Mouse (Mus musculus): ENCODE measurements around the gene Hint1. TPM values are rescaled to one million over a fixed set of nuclear protein-coding genes. Genes with fewer than 3 reads are reported as not detected.
"Not testable (repeated sequence)": the region's sequence is repeated elsewhere in the genome, so short reads cannot be mapped to it uniquely, and the experiment has no call there.

Gene Hint1
- polyA plus RNA-seq, 1 experiment from 2014 or later = 637 TPM

DNA sequence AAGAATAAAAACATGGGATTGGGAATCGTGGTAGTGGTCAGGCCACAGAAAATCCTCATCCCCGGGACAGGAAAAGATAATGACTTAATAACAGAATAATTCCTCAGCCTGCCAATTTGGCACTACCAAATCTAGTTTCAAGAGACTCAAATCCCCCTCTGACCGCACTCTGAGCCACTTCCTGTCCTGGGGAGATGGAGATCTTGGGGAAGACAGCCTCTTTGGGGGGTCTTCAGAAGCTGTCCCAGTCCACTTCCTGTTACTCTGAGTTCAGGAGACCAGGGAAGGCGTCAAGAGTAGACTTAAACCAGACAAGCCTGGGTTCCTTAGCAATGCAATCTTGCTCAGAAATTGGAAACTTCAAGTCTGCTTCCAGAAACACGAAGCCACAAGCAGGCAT is 21.2 kb upstream of the Hint1 start:
- ATAC-seq (ENCODE audit: insufficient number of reproducible peaks, insufficient read depth, low FRiP score, low TSS enrichment) = no peak
- no peaks in the 10 kb centered on the region for H3K27me3 ChIP-seq
- H3K4me1 ChIP-seq = no peaks in the 10 kb centered on the region
- no peak overlapping the region for H3K27ac ChIP-seq
- no peaks in the 10 kb centered on the region for H3K9me3 ChIP-seq
- H3K4me2 ChIP-seq (replicated peaks) = no peak overlapping the region
- no peak overlapping the region for H3K4me3 ChIP-seq
- H3K36me3 ChIP-seq = no peaks in the 10 kb centered on the region
- WGBS = 68% methylated on average over 5 of the region's 5 CpGs
- no peak overlapping the region for H3K9ac ChIP-seq

DNA sequence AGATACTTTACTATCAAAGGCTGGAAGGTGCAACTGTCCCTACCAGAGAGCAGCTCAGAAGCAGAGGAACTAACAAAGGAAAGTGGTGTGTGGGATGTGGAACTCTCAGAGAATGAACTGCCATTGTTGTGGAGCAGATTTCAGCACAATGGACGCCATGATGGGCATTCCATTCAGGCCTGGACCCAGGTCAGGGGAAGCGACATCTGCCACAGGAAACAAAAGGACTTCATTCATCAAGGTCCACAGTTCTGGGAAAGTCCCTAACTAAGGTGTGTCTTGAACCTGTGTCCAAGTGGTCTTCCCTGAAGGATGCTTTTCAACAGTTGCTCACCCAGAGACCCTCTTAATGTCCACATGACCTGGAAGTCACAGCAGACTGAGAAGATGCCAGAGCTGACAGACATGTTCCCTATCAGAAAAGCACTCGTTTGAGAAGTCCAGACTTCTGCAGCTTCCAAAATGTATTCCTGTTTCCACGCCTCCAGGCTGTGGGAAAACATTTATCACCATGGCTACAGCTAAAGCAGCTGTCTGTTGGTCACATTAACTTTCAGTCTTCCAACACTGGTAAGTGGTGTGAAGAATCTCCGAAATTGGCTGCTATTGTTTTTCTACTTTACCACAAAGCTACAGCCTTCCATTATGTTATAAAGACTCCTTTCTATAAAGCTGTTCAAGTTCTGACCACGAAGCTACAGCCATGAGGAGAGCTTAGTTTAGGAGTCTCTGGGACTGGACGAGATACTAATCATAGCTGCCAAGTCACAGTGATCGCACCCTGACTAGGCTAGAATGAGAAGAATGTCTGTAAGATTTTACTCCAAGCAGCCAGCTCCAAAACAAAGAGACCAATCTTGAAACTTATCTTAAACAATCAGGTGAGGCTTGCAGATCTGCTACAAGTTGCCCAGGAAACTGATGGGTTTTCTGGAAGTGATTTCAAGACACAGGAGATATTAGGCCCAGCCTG is 20.4 kb upstream of the Hint1 start:
- H3K9me3 ChIP-seq = no peaks in the 10 kb centered on the region
- no peaks in the 10 kb centered on the region for H3K27me3 ChIP-seq
- H3K4me3 ChIP-seq = no peak overlapping the region
- H3K4me1 ChIP-seq = no peaks in the 10 kb centered on the region
- 60% methylated on average over 8 of the region's 8 CpGs for WGBS
- H3K4me2 ChIP-seq (replicated peaks) = no peak overlapping the region
- no peaks in the 10 kb centered on the region for H3K36me3 ChIP-seq
- no peak overlapping the region for H3K9ac ChIP-seq
- H3K27ac ChIP-seq = no peak overlapping the region
- ATAC-seq (ENCODE audit: insufficient number of reproducible peaks, insufficient read depth, low FRiP score, low TSS enrichment) = no peak

DNA sequence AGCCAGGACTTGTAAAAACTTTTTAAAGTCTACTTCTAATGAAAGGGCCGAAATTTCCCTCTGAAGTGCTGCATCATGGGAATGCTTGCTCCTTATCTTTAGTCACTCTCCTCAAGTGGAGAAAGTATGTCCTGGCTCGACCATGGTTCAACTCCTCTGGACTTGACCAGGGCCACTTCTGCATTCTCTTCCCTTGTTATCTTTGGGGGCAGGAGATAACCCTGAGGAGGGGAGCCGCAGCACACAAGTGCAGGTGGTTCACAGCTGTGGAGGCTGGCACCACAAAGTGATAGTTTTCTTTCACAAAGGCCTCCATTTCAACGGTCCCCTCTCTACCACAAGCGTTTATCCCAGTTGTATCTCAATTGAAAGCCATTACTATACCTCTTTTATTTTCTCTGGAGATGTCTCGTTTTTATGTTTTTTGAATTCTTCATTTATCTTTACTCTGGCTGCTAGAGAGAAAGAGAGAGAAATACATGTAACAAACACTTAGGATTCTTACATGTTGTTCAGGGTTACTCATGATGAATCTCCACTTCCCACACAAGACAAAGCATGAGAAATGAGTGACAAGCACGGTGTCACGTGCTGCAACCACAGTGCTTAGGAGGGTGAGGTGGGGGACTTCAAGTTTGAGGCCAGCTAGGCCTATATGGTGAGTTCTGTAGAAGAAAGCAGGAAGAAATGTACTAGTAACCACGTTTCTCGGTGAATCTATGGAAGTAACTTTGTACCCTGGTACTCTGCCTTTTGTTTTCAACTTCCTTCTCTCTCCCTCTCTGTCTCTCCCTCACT is 16.0 kb upstream of the Hint1 start:
- WGBS = 86% methylated on average over 10 of the region's 10 CpGs

DNA sequence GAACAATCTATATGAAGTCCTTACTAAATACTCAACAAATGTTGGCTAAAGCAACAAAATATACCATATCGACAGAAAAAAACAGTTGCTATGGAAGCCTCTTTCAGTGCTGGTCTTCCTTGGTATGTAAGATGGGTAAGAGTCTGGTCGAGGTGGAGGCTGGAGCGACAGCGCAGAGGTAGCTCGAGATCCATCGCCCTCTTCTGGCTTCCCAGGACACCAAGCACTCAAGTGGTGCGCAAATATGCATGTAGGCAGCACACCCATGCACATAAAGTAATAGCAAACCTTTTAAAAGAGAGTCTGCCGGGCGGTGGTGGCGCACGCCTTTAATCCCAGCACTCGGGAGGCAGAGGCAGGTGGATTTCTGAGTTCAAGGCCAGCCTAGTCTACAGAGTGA is 14.5 kb upstream of the Hint1 start:
- no peak for ATAC-seq (ENCODE audit: insufficient number of reproducible peaks, insufficient read depth, low FRiP score, low TSS enrichment)
- no peak overlapping the region for H3K9ac ChIP-seq
- H3K4me2 ChIP-seq (replicated peaks) = no peak overlapping the region
- H3K9me3 ChIP-seq = no peaks in the 10 kb centered on the region
- H3K4me3 ChIP-seq = no peak overlapping the region
- no peaks in the 10 kb centered on the region for H3K27me3 ChIP-seq
- no peaks in the 10 kb centered on the region for H3K4me1 ChIP-seq
- H3K27ac ChIP-seq = no peak overlapping the region
- H3K36me3 ChIP-seq = no peaks in the 10 kb centered on the region
- WGBS = 94% methylated on average over 12 of the region's 12 CpGs

More for the DNA sequence above, 16.0 kb upstream of the Hint1 start:
- H3K27ac ChIP-seq = no peak overlapping the region
- no peak overlapping the region for H3K4me3 ChIP-seq
- H3K27me3 ChIP-seq = no peaks in the 10 kb centered on the region
- H3K9ac ChIP-seq = no peak overlapping the region
- no peaks in the 10 kb centered on the region for H3K4me1 ChIP-seq
- no peaks in the 10 kb centered on the region for H3K9me3 ChIP-seq
- H3K36me3 ChIP-seq = no peaks in the 10 kb centered on the region
- no peak overlapping the region for H3K4me2 ChIP-seq (replicated peaks)
- ATAC-seq (ENCODE audit: insufficient number of reproducible peaks, insufficient read depth, low FRiP score, low TSS enrichment) = no peak

DNA sequence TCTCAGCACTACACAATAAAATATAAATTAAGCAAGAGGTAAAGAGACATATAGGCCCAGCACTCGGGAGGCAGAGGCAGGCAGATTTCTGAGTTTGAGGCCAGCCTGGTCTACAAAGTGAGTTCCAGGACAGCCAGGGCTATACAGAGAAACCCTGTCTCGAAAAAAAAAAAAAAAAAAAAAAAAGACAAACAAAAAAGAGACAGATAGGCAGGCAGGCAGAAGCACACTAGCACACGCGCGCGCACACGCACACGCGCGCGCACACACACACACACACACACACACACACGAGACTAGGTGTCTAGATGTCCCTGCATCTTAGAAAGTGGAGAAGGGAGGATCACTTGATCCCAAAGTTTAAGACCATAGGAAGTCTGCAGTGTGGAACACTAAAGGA is 7.3 kb upstream of the Hint1 start:
- not testable (repeated sequence) for H3K4me1 ChIP-seq; H3K9me3 ChIP-seq; H3K4me2 ChIP-seq (replicated peaks); H3K4me3 ChIP-seq; H3K27ac ChIP-seq; H3K36me3 ChIP-seq; H3K9ac ChIP-seq; ATAC-seq (ENCODE audit: insufficient number of reproducible peaks, insufficient read depth, low FRiP score, low TSS enrichment); H3K27me3 ChIP-seq
- 97% methylated on average over 11 of the region's 12 CpGs for WGBS

DNA sequence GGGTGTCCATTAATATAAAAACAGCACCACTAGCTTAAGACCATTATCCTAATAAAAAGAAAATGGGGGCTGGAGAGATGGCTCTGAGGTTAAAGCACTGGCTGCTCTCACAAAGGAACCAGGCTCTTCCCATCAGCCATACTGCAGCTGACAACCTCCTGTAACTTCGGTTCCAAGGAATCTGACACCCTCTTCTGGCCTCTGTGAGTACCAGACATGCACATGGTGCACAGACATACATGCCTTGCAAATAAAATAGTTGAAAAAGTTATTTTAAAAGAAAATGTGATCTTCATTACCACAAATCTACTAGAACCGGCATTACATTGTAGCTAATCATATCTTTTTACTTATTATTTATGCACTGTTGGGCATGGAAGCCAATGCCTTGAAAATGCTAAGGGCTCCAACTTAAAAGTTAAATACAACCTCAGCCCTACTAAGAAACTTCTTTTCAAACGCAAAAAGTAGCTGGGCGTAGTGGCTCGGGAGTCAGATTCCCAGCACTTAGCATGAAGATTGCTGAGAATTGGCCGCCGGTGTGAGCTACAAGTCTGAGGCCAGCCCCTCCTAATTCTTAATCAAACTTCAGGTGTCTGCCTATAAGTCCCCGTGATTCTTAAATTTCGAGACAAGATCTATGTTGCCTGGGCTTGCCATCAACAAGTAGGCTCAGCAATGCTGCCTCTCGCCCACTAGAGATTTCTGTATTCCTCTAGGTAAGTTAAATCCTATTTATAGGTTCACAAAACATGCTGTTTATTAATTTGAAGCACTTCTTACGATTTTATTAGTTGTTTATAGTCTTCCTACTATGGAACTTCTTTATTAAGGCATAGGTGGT is 6.6 kb upstream of the Hint1 start:
- Histone ChIP-seq H3K27me3 (no peaks in the 10 kb centered on the region), H3K9ac (peak overlapping the region; percentile 75), H3K9me3 (no peaks in the 10 kb centered on the region), H3K4me3 (peak overlapping the region; percentile 70), H3K4me1 (peaks cover 6% of the 10 kb centered on the region; the same call in 1 of the 2 replicates), H3K27ac (no peak overlapping the region), H3K36me3 (no peaks in the 10 kb centered on the region), H3K4me2 (replicated peaks) (peak overlapping the region; percentile 81)
- 22% methylated on average over 11 of the region's 11 CpGs for WGBS
- ATAC-seq (ENCODE audit: insufficient number of reproducible peaks, insufficient read depth, low FRiP score, low TSS enrichment) = no peak

DNA sequence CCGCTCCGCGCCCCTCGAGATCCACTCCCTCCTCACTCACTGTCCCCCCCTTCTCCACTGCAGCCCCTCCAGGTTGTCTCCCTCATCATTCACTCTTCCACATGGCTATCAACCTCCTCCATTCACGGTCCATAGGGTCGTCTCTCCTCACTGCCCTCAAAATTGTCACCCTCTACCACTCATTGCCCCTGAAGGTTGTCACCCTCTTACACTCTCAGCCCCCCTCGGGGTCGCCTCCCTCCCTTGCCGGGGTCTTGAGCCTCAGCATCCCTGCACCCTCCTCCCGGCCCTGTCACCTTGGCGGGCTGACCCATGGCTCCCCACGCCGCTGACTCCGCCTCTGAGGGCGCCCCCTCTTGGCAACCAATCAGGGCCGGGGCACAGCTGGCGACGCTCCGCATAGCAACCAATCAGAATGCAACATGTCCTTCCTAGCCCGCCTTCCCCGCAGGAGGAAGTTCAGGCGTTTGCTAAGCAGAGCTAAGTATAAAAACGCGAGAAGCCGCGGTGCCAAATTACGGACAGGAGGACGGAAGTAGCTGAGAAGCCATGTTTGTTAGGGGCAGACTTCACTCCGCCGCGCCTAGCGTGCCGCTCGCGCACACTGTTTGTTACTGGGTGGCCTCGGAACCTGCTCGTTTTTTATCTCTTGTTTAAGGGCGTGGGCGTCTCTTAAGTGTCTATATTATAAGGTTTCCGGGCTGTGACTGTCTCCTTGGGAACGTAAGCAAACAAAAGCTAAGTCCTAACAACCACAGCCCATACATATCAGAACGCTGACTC is 5.7 kb upstream of the Hint1 start, which contains the start of gene Lyrm7:
Lyrm7 (minus strand) TSS at position 661 of the 783 bp plus-strand sequence.
- peak; percentile 96 for ATAC-seq (ENCODE audit: insufficient number of reproducible peaks, insufficient read depth, low FRiP score, low TSS enrichment)
- Histone ChIP-seq H3K4me1 (peaks cover 6% of the 10 kb centered on the region; the same call in 1 of the 2 replicates), H3K4me2 (replicated peaks) (peak within 1 kb of the TSS; percentile 81), H3K9me3 (no peaks in the 10 kb centered on the region), H3K4me3 (peak within 1 kb of the TSS; percentile 70), H3K36me3 (no peaks in the 10 kb centered on the region), H3K9ac (peak within 1 kb of the TSS; percentile 75), H3K27ac (peak within 1 kb of the TSS; percentile 75), H3K27me3 (no peaks in the 10 kb centered on the region)
- WGBS = under 1% methylated on average over 42 of the region's 42 CpGs

DNA sequence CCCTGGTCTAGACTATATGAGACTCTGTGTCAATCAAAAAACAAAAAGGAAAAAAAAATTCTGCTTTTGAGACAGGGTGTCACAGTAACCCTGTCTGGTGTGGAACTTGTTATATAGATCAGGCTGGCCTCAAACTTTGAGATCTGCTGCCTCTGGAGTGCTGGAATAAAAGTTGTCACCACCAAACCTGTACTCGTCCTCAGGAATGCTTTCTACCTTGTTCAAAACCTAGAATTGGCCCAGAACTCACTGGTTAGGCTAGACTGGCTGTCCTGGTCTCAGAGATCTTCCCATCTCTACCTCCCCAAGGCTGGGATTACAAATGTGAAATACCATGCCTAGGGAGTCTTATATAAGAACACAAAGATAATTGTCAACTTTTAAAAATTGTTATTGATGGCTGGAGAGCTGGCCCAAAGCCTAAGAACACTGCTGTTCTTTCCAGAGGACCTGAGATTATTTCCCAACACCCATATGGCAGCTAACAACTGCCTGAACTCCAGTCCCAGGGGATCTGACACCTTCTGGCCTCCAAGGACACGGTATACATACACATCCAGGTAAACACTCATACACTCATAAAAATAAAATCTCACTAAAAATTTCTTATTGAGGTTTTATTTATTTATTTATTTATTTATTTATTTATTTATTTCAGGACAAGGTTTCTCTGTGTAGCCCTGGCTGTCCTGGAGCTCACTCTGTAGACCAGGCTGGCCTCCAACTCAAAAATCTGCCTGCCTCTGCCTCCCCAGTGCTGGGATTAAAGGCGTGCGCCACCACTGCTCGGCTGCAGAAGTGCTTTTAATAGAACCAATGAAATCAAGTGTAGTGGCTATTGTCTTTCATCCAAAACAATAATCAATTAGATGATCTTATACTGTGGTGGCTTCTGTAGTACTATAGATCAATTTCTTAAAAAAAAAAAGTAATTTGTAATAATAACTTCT is 4.4 kb upstream of the Hint1 start:
- ATAC-seq (ENCODE audit: insufficient number of reproducible peaks, insufficient read depth, low FRiP score, low TSS enrichment) = no peak
- Histone ChIP-seq H3K4me2 (replicated peaks) (peak overlapping the region; percentile 56), H3K4me1 (peaks cover 6% of the 10 kb centered on the region; the same call in 1 of the 2 replicates), H3K36me3 (no peaks in the 10 kb centered on the region), H3K9me3 (no peaks in the 10 kb centered on the region), H3K4me3 (no peak overlapping the region), H3K27me3 (no peaks in the 10 kb centered on the region), H3K27ac (no peak overlapping the region), H3K9ac (no peak overlapping the region)
- 92% methylated on average over 5 of the region's 5 CpGs for WGBS

DNA sequence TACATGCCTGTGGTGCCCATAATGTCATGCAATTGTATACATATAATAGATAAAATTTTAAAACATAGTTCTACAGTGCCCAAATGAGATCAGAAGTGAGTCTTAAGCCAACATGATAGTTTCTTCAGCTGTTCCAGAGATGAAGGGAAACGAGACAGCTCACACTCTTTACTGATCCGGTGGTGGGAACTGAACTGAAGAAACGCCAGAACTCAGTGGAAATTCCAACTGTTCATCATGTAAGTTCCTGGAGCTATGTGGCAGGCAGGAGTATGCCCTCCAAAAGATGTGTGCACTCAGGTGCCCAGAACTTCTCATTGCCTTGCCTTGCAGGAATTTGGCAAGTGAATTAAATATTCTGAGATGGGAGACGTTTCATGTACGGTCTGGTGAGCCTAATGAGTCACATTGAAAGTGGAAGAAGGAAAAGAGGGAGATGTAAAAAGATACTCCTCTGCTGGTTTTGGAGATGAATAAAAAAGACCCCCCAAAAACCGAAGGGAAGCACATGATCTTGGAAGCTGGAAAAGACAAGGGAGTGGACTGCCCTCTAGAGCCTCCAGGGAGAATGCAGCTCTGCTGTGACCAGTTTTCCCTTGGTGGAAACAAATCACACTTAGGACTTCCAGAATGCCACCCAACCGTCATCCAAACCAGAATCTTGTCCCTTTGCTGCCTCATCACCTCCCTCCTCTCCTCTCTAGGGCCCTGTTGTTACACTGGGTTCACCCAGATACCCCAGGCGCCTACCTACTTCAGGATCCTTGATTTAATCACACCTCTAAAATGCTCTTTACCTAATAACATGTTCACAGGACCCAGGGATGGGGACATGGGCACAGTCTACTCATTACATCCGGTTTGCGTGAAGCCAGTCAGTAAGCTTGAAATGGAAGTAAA is 3.3 kb upstream of the Hint1 start:
- Histone ChIP-seq H3K4me1 (peaks cover 12% of the 10 kb centered on the region), H3K27ac (no peak overlapping the region), H3K4me3 (no peak overlapping the region), H3K36me3 (no peaks in the 10 kb centered on the region), H3K9ac (no peak overlapping the region), H3K27me3 (no peaks in the 10 kb centered on the region), H3K9me3 (no peaks in the 10 kb centered on the region), H3K4me2 (replicated peaks) (no peak overlapping the region)
- no peak for ATAC-seq (ENCODE audit: insufficient number of reproducible peaks, insufficient read depth, low FRiP score, low TSS enrichment)
- WGBS = 41% methylated on average over 10 of the region's 10 CpGs

Measured in embryonic facial prominence, embryonic 12.5 days (tissue).